Mouse (Mus musculus): ENCODE results near the gene Mpv17l. TPM values are rescaled to one million over a fixed set of nuclear protein-coding genes. Genes with fewer than 3 reads are reported as not detected.
"Not testable (repeated sequence)": the region's sequence is repeated elsewhere in the genome, so short reads cannot be mapped to it uniquely, and the experiment has no call there.

Gene Mpv17l
- polyA plus RNA-seq, 1 experiment from 2014 or later = 4.2 TPM

DNA sequence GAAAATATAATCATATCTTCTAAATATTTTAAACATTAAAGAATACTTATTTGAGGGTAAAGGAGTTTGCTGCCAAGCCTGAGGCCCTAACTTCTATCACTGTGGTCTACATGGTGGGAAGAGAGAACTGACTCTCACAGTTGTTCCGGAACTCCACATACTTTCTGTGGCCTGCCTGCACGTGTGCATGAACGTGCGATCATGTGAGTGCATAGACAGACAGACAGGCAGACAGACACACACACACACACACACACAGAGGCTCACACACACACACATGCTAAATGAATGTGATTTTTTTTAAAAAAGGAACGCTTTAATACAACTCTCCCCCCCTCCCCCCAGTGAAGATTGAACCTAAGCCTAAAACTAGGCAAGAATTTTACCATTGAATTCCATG is 41.8 kb downstream of the Mpv17l start:
- no peak overlapping the region for H3K9ac ChIP-seq (ENCODE audit: low read depth, low read length)
- no peak overlapping the region for H3K27ac ChIP-seq (ENCODE audit: low read depth, low read length)
- H3K27me3 ChIP-seq (ENCODE audit: control insufficient read depth, insufficient read depth, low read length) = peaks cover 6% of the 10 kb centered on the region
- no peak for DNase-seq (ENCODE audit: low spot score)
- WGBS = 92% methylated on average over 5 of the region's 5 CpGs
- no peaks in the 10 kb centered on the region for H3K36me3 ChIP-seq (ENCODE audit: control insufficient read depth, insufficient read depth, low read length)
- ATAC-seq (ENCODE audit: low FRiP score) = no peak
- no peak overlapping the region for H3K4me2 ChIP-seq (replicated peaks; ENCODE audit: low read depth, low read length)
- no peak overlapping the region for H3K4me3 ChIP-seq (ENCODE audit: low read depth, low read length)
- no peaks in the 10 kb centered on the region for H3K9me3 ChIP-seq (ENCODE audit: control insufficient read depth, low read length)
- H3K4me1 ChIP-seq (replicated peaks; ENCODE audit: control insufficient read depth, insufficient read depth, low read length) = 0 out of 2 replicates have a peak, but pooled peaks cover 3% of the 10 kb centered on the region

DNA sequence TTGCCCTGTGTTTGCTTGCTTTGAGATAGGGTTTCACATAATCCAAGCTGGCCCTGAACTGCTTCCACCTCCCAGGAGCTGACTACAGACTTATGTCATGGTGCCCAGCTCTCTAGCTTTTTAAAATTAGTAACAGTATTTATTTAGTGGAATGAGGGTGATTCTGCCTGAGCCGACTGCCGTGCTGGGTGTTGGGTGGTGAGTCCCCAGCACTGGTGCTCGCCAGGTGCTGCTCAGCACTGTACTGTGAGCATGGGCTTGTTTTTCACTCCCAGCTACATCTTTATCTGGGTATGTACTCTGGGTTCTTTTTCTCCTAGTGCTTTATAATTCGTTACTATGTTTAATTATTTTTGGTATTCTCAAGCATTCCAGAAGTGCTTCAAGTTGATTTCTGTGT is 42.2 kb downstream of the Mpv17l start:
- ATAC-seq (ENCODE audit: low FRiP score) = no peak
- 75% methylated on average over 4 of the region's 4 CpGs for WGBS
- Histone ChIP-seq H3K36me3 (ENCODE audit: control insufficient read depth, insufficient read depth, low read length) (no peaks in the 10 kb centered on the region), H3K4me3 (ENCODE audit: low read depth, low read length) (no peak overlapping the region), H3K9ac (ENCODE audit: low read depth, low read length) (no peak overlapping the region), H3K4me1 (replicated peaks; ENCODE audit: control insufficient read depth, insufficient read depth, low read length) (0 out of 2 replicates have a peak, but pooled peaks cover 3% of the 10 kb centered on the region), H3K9me3 (ENCODE audit: control insufficient read depth, low read length) (no peaks in the 10 kb centered on the region), H3K27me3 (ENCODE audit: control insufficient read depth, insufficient read depth, low read length) (peaks cover 6% of the 10 kb centered on the region), H3K27ac (ENCODE audit: low read depth, low read length) (no peak overlapping the region), H3K4me2 (replicated peaks; ENCODE audit: low read depth, low read length) (no peak overlapping the region)
- DNase-seq (ENCODE audit: low spot score) = no peak

GRCm38 (mm10) chr16:13946306-13946705 is 43.3 kb downstream of the Mpv17l start:
- 78% methylated on average over 1 of the region's 1 CpGs for WGBS
- DNase-seq (ENCODE audit: low spot score) (no peak), ATAC-seq (ENCODE audit: low FRiP score) (no peak)
- peaks cover 3% of the 10 kb centered on the region; the same call in 1 of the 2 replicates for H3K27me3 ChIP-seq (ENCODE audit: control insufficient read depth, insufficient read depth, low read length)
- no peak overlapping the region for H3K4me2 ChIP-seq (replicated peaks; ENCODE audit: low read depth, low read length)
- no peaks in the 10 kb centered on the region for H3K4me1 ChIP-seq (replicated peaks; ENCODE audit: control insufficient read depth, insufficient read depth, low read length)
- H3K9me3 ChIP-seq (ENCODE audit: control insufficient read depth, low read length) = no peaks in the 10 kb centered on the region
- no peak overlapping the region for H3K4me3 ChIP-seq (ENCODE audit: low read depth, low read length)
- no peaks in the 10 kb centered on the region for H3K36me3 ChIP-seq (ENCODE audit: control insufficient read depth, insufficient read depth, low read length)
- no peak overlapping the region for H3K27ac ChIP-seq (ENCODE audit: low read depth, low read length)
- H3K9ac ChIP-seq (ENCODE audit: low read depth, low read length) = no peak overlapping the region

- Histone ChIP-seq H3K9ac (ENCODE audit: low read depth, low read length) (no peak overlapping the region), H3K4me2 (replicated peaks; ENCODE audit: low read depth, low read length) (no peak overlapping the region), H3K9me3 (ENCODE audit: control insufficient read depth, low read length) (no peaks in the 10 kb centered on the region), H3K27ac (ENCODE audit: low read depth, low read length) (no peak overlapping the region), H3K27me3 (ENCODE audit: control insufficient read depth, insufficient read depth, low read length) (no peaks in the 10 kb centered on the region), H3K4me1 (replicated peaks; ENCODE audit: control insufficient read depth, insufficient read depth, low read length) (no peaks in the 10 kb centered on the region), H3K36me3 (ENCODE audit: control insufficient read depth, insufficient read depth, low read length) (no peaks in the 10 kb centered on the region), H3K4me3 (ENCODE audit: low read depth, low read length) (no peak overlapping the region)
- DNase-seq (ENCODE audit: low spot score) = no peak
- WGBS = 74% methylated on average over 3 of the region's 3 CpGs
- no peak for ATAC-seq (ENCODE audit: low FRiP score)
Observed at GRCm38 (mm10) chr16:13951245-13951644, 48.3 kb downstream of the Mpv17l start.

DNA sequence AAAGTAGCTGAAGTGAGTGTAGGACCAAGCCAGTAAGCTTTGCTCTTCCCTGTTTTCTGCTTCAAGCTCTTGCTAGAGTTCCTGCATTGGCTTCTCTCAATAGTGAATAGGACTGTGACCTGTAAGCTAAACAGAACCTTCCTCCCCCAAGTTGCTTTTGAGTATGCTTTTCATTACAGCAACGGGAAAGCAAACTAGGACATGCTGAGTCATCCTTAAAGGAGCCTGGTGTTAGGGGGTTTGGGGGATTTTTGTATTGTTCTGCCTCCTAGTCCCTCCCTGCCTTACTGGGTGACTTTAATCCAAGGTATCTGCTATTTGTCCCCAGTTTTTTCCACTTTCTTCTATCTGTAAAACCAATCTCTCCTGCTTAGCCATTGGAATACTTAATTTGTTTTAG is 59.1 kb downstream of the Mpv17l start:
- H3K4me2 ChIP-seq (replicated peaks; ENCODE audit: low read depth, low read length) = no peak overlapping the region
- no peaks in the 10 kb centered on the region for H3K36me3 ChIP-seq (ENCODE audit: control insufficient read depth, insufficient read depth, low read length)
- H3K9me3 ChIP-seq (ENCODE audit: control insufficient read depth, low read length) = no peaks in the 10 kb centered on the region
- 62% methylated on average over 1 of the region's 1 CpGs for WGBS
- no peak overlapping the region for H3K9ac ChIP-seq (ENCODE audit: low read depth, low read length)
- ATAC-seq (ENCODE audit: low FRiP score) (no peak), DNase-seq (ENCODE audit: low spot score) (no peak)
- H3K4me1 ChIP-seq (replicated peaks; ENCODE audit: control insufficient read depth, insufficient read depth, low read length) = no peaks in the 10 kb centered on the region
- H3K4me3 ChIP-seq (ENCODE audit: low read depth, low read length) = no peak overlapping the region
- no peak overlapping the region for H3K27ac ChIP-seq (ENCODE audit: low read depth, low read length)
- H3K27me3 ChIP-seq (ENCODE audit: control insufficient read depth, insufficient read depth, low read length) = no peaks in the 10 kb centered on the region

DNA sequence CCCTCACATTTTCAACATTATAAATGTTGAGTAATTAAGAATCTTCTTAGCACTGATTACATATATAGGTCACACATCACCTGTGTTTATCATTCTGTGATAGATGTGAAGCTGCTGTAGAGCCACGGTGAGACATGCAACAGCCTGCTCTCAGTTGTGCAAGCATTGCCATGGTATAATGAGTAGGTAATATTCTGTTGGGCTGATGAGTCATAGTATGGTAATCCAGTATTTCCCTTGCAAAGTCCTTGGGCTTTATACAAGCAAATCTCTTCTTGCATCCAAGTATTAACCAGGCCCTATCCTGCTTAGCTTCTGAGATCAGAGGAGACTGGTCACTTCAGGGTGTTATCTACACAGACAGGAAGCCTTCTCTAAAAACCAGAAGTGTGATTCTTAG is 66.1 kb downstream of the Mpv17l start:
- Histone ChIP-seq H3K36me3 (ENCODE audit: control insufficient read depth, insufficient read depth, low read length) (no peaks in the 10 kb centered on the region), H3K27ac (ENCODE audit: low read depth, low read length) (no peak overlapping the region), H3K4me1 (replicated peaks; ENCODE audit: control insufficient read depth, insufficient read depth, low read length) (no peaks in the 10 kb centered on the region), H3K4me3 (ENCODE audit: low read depth, low read length) (no peak overlapping the region), H3K4me2 (replicated peaks; ENCODE audit: low read depth, low read length) (no peak overlapping the region), H3K9me3 (ENCODE audit: control insufficient read depth, low read length) (no peaks in the 10 kb centered on the region), H3K27me3 (ENCODE audit: control insufficient read depth, insufficient read depth, low read length) (no peaks in the 10 kb centered on the region), H3K9ac (ENCODE audit: low read depth, low read length) (no peak overlapping the region)
- DNase-seq (ENCODE audit: low spot score) = no peak
- 92% methylated on average over 1 of the region's 1 CpGs for WGBS
- ATAC-seq (ENCODE audit: low FRiP score) = no peak

- Histone ChIP-seq H3K27me3 (ENCODE audit: control insufficient read depth, insufficient read depth, low read length) (no peaks in the 10 kb centered on the region), H3K9ac (ENCODE audit: low read depth, low read length) (no peak overlapping the region), H3K4me3 (ENCODE audit: low read depth, low read length) (no peak overlapping the region), H3K4me1 (replicated peaks; ENCODE audit: control insufficient read depth, insufficient read depth, low read length) (no peaks in the 10 kb centered on the region), H3K36me3 (ENCODE audit: control insufficient read depth, insufficient read depth, low read length) (no peaks in the 10 kb centered on the region), H3K4me2 (replicated peaks; ENCODE audit: low read depth, low read length) (no peak overlapping the region), H3K9me3 (ENCODE audit: control insufficient read depth, low read length) (no peaks in the 10 kb centered on the region), H3K27ac (ENCODE audit: low read depth, low read length) (no peak overlapping the region)
- ATAC-seq (ENCODE audit: low FRiP score) (no peak), DNase-seq (ENCODE audit: low spot score) (no peak)
- 92% methylated on average over 8 of the region's 8 CpGs for WGBS
Observed at GRCm38 (mm10) chr16:13972051-13972450, 69.1 kb downstream of the Mpv17l start.

DNA sequence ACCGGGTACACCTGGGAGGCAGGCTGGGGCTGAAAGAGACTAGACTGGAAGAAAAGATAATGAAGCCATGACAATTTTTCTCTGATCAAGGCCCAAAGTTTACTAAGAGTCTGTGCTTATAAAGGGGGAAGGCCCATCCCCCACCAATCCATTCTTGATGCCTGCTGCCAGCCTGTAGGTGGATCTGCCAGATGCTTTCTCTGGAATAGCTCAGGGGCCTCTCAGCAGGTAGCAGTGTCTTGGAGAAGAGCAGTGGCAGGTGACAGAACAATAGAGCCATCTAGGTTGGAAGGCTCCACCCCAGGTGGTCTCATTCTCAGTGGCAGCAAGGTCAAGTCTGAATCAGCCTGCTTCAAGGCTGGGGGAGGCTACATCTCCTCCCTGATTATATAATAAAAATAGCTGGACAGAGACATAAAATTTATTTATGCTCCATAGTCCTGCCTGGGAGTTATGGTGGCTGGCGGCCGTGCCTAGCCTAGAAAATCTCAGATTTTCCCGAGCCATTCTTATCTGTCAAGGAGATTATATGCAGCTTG is 73.5 kb downstream of the Mpv17l start:
- 67% methylated on average over 4 of the region's 4 CpGs for WGBS
- not testable (repeated sequence) for DNase-seq (ENCODE audit: low spot score); H3K4me1 ChIP-seq (replicated peaks; ENCODE audit: control insufficient read depth, insufficient read depth, low read length); H3K36me3 ChIP-seq (ENCODE audit: control insufficient read depth, insufficient read depth, low read length); H3K27ac ChIP-seq (ENCODE audit: low read depth, low read length); ATAC-seq (ENCODE audit: low FRiP score); H3K9me3 ChIP-seq (ENCODE audit: control insufficient read depth, low read length); H3K4me2 ChIP-seq (replicated peaks; ENCODE audit: low read depth, low read length); H3K27me3 ChIP-seq (ENCODE audit: control insufficient read depth, insufficient read depth, low read length); H3K9ac ChIP-seq (ENCODE audit: low read depth, low read length); H3K4me3 ChIP-seq (ENCODE audit: low read depth, low read length)

DNA sequence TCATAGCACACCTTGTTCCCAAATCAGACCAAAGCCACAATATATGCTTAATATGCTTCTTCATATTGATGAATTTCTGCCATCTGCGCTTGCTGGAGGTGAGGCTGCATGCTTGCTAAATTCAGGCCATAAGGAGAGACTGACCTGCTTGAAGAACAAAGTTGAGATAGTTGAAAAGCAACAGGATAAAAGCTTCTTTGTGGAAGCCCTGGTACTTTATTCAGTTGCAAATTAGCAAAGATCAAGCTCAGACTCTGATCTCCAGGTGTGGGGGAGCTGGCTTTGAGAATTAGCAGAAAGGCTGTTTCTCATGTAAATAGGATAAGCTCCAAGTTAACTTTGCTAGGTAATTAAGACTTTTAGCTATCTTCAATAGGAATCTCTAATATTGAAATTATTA is 74.1 kb downstream of the Mpv17l start:
- H3K9me3 ChIP-seq (ENCODE audit: control insufficient read depth, low read length); H3K27ac ChIP-seq (ENCODE audit: low read depth, low read length); H3K27me3 ChIP-seq (ENCODE audit: control insufficient read depth, insufficient read depth, low read length); H3K9ac ChIP-seq (ENCODE audit: low read depth, low read length); H3K4me2 ChIP-seq (replicated peaks; ENCODE audit: low read depth, low read length); H3K4me1 ChIP-seq (replicated peaks; ENCODE audit: control insufficient read depth, insufficient read depth, low read length); H3K36me3 ChIP-seq (ENCODE audit: control insufficient read depth, insufficient read depth, low read length); DNase-seq (ENCODE audit: low spot score); ATAC-seq (ENCODE audit: low FRiP score); H3K4me3 ChIP-seq (ENCODE audit: low read depth, low read length): not testable (repeated sequence)
- 51% methylated on average over 1 of the region's 1 CpGs for WGBS

All from hindbrain, embryonic 11.5 days (tissue).